In the genomic region with DNA sequence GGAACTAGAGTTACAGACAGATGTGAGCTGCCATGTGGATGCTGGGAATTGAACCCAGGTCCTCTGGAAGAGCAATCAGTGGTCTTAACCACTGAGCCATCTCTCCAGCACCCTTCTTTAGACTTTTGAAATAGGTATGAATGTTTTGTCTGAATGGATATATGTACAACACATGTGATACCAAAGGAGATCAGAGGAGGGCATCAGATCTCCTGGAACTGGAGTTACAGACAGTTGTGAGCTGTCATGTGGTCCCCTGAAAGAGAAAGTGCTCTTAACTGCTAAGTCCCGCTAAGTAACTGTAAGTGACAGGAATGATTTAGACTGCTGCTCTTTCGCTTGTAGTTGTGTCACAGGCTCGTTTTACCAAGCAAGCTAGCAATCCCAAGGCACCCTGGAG, we compare ENCODE assay signal across 14 mouse cellular contexts.
DNase-seq lines count a peak whose midpoint lies in the region; ATAC-seq and TF ChIP-seq lines count a peak whose summit lies in the region.
"Had no signal": no experiment of that assay in that cellular context is flagged by ENCODE, and none has a peak within 500 bp of the region (broad histone marks: within the 10 kb centered on the region; RNA-seq: fewer than 3 reads in every experiment).

No protein-coding gene starts in this region.

- H3K36me3 ChIP-seq in hindbrain, postnatal 0 days (ENCODE audit: insufficient read depth, low read length) = peaks cover 8% of the 10 kb centered on the region; the same call in 1 of the 2 replicates
- H3K36me3 ChIP-seq in hindbrain, embryonic 11.5 days (ENCODE audit: control insufficient read depth, insufficient read depth, low read length) = no peaks in the 10 kb centered on the region
- 0 out of 2 replicates have a peak, but pooled peaks cover 5% of the 10 kb centered on the region for H3K36me3 ChIP-seq in midbrain, postnatal 0 days (ENCODE audit: insufficient read depth, low read length)
- peaks cover 3% of the 10 kb centered on the region; the same call in 1 of the 2 replicates for H3K36me3 ChIP-seq in midbrain, embryonic 16.5 days (ENCODE audit: control insufficient read depth, insufficient read depth, low read length)

- DNase-seq in hindbrain, postnatal 0 days (ENCODE audit: low spot score) = peak; percentile 7
- no peak for DNase-seq in hindbrain, embryonic 11.5 days (ENCODE audit: low spot score)
- DNase-seq in midbrain, postnatal 0 days (ENCODE audit: low spot score) = no peak
- DNase-seq in spleen, postnatal 10 days (ENCODE audit: low spot score in 2 of 2) = no peak
- DNase-seq in right cerebral cortex, postnatal 36 days (ENCODE audit: low spot score in 2 of 2) = no peak
- DNase-seq: cerebellum, adult 11-12 months; gastrocnemius, postnatal 36 days; thymus, adult 18-20 months had no signal

- H3K27ac ChIP-seq in hindbrain, postnatal 0 days = no peak overlapping the region
- no peak overlapping the region for H3K27ac ChIP-seq in hindbrain, embryonic 11.5 days (ENCODE audit: low read depth, low read length)
- H3K27ac ChIP-seq in midbrain, postnatal 0 days (ENCODE audit: low read depth, low read length) = no peak overlapping the region
- H3K27ac ChIP-seq in midbrain, embryonic 16.5 days (ENCODE audit: low read length) = no peak overlapping the region
- H3K27ac ChIP-seq: macrophage; neural tube, embryonic 15.5 days had no signal

- no peaks in the 10 kb centered on the region for H3K4me1 ChIP-seq in hindbrain, postnatal 0 days (ENCODE audit: insufficient read depth, low read length)
- no peaks in the 10 kb centered on the region for H3K4me1 ChIP-seq in hindbrain, embryonic 11.5 days (replicated peaks; ENCODE audit: control insufficient read depth, insufficient read depth, low read length)
- H3K4me1 ChIP-seq in midbrain, postnatal 0 days (ENCODE audit: insufficient read depth, low read length) = no peaks in the 10 kb centered on the region
- no peaks in the 10 kb centered on the region for H3K4me1 ChIP-seq in midbrain, embryonic 16.5 days (ENCODE audit: control insufficient read depth, insufficient read depth, low read length)
- H3K4me1 ChIP-seq: neural tube, embryonic 15.5 days had no signal

- WGBS in hindbrain, postnatal 0 days = 72% methylated on average over 3 of the region's 3 CpGs
- WGBS in hindbrain, embryonic 11.5 days = 78% methylated on average over 3 of the region's 3 CpGs
- 86% methylated on average over 3 of the region's 3 CpGs for WGBS in midbrain, postnatal 0 days
- 80% methylated on average over 3 of the region's 3 CpGs for WGBS in midbrain, embryonic 16.5 days

- H3K4me2 ChIP-seq in hindbrain, postnatal 0 days (ENCODE audit: low read depth, low read length) = no peak overlapping the region
- H3K4me2 ChIP-seq in hindbrain, embryonic 11.5 days (replicated peaks; ENCODE audit: low read depth, low read length) = no peak overlapping the region
- no peak overlapping the region for H3K4me2 ChIP-seq in midbrain, postnatal 0 days (ENCODE audit: low read depth, low read length, poor library complexity, severe bottlenecking)
- H3K4me2 ChIP-seq in midbrain, embryonic 16.5 days (ENCODE audit: low read length) = no peak overlapping the region
- H3K4me2 ChIP-seq: neural tube, embryonic 15.5 days had no signal

- ATAC-seq in hindbrain, postnatal 0 days = no peak
- no peak for ATAC-seq in hindbrain, embryonic 11.5 days (ENCODE audit: low FRiP score)
- ATAC-seq in midbrain, postnatal 0 days (ENCODE audit: low FRiP score) = no peak
- ATAC-seq in midbrain, embryonic 16.5 days = no peak
- ATAC-seq in common myeloid progenitor, adult 5-6 weeks (replicated peaks; ENCODE audit: low read depth, poor library complexity, severe bottlenecking) = peak; percentile 60
- ATAC-seq: forebrain, embryonic 16.5 days; hindbrain, embryonic 16.5 days had no signal

- H3K4me3 ChIP-seq in hindbrain, postnatal 0 days (ENCODE audit: low read length) = no peak overlapping the region
- no peak overlapping the region for H3K4me3 ChIP-seq in hindbrain, embryonic 11.5 days (ENCODE audit: low read depth, low read length)
- H3K4me3 ChIP-seq in midbrain, postnatal 0 days (ENCODE audit: low read depth, low read length) = no peak overlapping the region
- no peak overlapping the region for H3K4me3 ChIP-seq in midbrain, embryonic 16.5 days (ENCODE audit: low read depth, low read length)
- H3K4me3 ChIP-seq: neural tube, embryonic 15.5 days had no signal

- TF ChIP-seq CTCF in hindbrain, postnatal 0 days (IDR thresholded peaks at IDR 0.05; ENCODE audit: low read depth) = peak; percentile 17; the same call in 1 of the 2 replicates
- 0 out of 2 replicates have a peak, but pooled peaks have one; percentile 3 for TF ChIP-seq CTCF in midbrain, postnatal 0 days (IDR thresholded peaks at IDR 0.05)

- H3K27me3 ChIP-seq in hindbrain, postnatal 0 days (ENCODE audit: insufficient read depth, low read length) = no peaks in the 10 kb centered on the region
- no peaks in the 10 kb centered on the region for H3K27me3 ChIP-seq in hindbrain, embryonic 11.5 days (ENCODE audit: control insufficient read depth, insufficient read depth, low read length)
- H3K27me3 ChIP-seq in midbrain, postnatal 0 days (ENCODE audit: insufficient read depth, low read length) = no peaks in the 10 kb centered on the region
- no peaks in the 10 kb centered on the region for H3K27me3 ChIP-seq in midbrain, embryonic 16.5 days (ENCODE audit: control insufficient read depth, insufficient read depth, low read depth, low read length)
- H3K27me3 ChIP-seq: neural tube, embryonic 15.5 days had no signal

- no peaks in the 10 kb centered on the region for H3K9me3 ChIP-seq in hindbrain, postnatal 0 days (ENCODE audit: low read length)
- no peaks in the 10 kb centered on the region for H3K9me3 ChIP-seq in hindbrain, embryonic 11.5 days (ENCODE audit: control insufficient read depth, low read length)
- no peaks in the 10 kb centered on the region for H3K9me3 ChIP-seq in midbrain, postnatal 0 days (ENCODE audit: low read length)
- H3K9me3 ChIP-seq in midbrain, embryonic 16.5 days (replicated peaks; ENCODE audit: control insufficient read depth, low read length, poor library complexity, severe bottlenecking) = no peaks in the 10 kb centered on the region
- H3K9me3 ChIP-seq: neural tube, embryonic 15.5 days had no signal

- no peak overlapping the region for H3K9ac ChIP-seq in hindbrain, postnatal 0 days (replicated peaks; ENCODE audit: low read length)
- no peak overlapping the region for H3K9ac ChIP-seq in hindbrain, embryonic 11.5 days (ENCODE audit: low read depth, low read length)
- no peak overlapping the region for H3K9ac ChIP-seq in midbrain, postnatal 0 days (replicated peaks; ENCODE audit: low read length, poor library complexity, severe bottlenecking)
- H3K9ac ChIP-seq in midbrain, embryonic 16.5 days (ENCODE audit: low read depth, low read length) = no peak overlapping the region
- H3K9ac ChIP-seq: neural tube, embryonic 15.5 days had no signal
